Mouse (Mus musculus): ENCODE data around the gene Plppr3.
"Not testable (repeated sequence)": the region's sequence is repeated elsewhere in the genome, so short reads cannot be mapped to it uniquely, and the experiment has no call there.

The Plppr3 gene

GRCm38 (mm10) chr10:79900951-79901410, 26.5 kb upstream of the Plppr3 start:
- peak; percentile 66 to 80 for DNase-seq

- DNase-seq, result no peak
These were observed 23.1 kb upstream of the Plppr3 start for GRCm38 (mm10) chr10:79897316-79898245.

- DNase-seq, result no peak
These were observed 22.4 kb upstream of the Plppr3 start for GRCm38 (mm10) chr10:79896814-79897213.

- DNase-seq, result peak; percentile 63 to 68
These were observed 21.9 kb upstream of the Plppr3 start for GRCm38 (mm10) chr10:79896306-79896705.

GRCm38 (mm10) chr10:79892451-79893118, 18.2 kb upstream of the Plppr3 start:
- DNase-seq, result peak; percentile 94 to 95

- DNase-seq, result no peak
These were observed 16.2 kb upstream of the Plppr3 start, which contains the start of gene Cfd for GRCm38 (mm10) chr10:79890670-79891069. TSS of gene Cfd (plus strand) at chr10:79890853.

GRCm38 (mm10) chr10:79889386-79889785, 15.0 kb upstream of the Plppr3 start:
- DNase-seq, result no peak

- no peak for DNase-seq
These were observed 12.2 kb upstream of the Plppr3 start for GRCm38 (mm10) chr10:79886611-79887010.

GRCm38 (mm10) chr10:79886054-79886453, 11.6 kb upstream of the Plppr3 start, which contains the start of gene Elane:
TSS of gene Elane (plus strand) at chr10:79886247.
- DNase-seq, result no peak

- DNase-seq, result not testable (repeated sequence)
These were observed 10.5 kb upstream of the Plppr3 start for GRCm38 (mm10) chr10:79884938-79885337.

- peak; percentile 75 to 78 for DNase-seq
These were observed 10.0 kb upstream of the Plppr3 start for GRCm38 (mm10) chr10:79884446-79884845.

GRCm38 (mm10) chr10:79883297-79884084, 9.1 kb upstream of the Plppr3 start:
- peak; percentile 90 to 93 for DNase-seq

GRCm38 (mm10) chr10:79881981-79882380, 7.5 kb upstream of the Plppr3 start:
- peak in 1 of 2 experiments; percentile 43 for DNase-seq

- peak in 1 of 2 experiments; percentile 45 for DNase-seq
These were observed 6.3 kb upstream of the Plppr3 start for GRCm38 (mm10) chr10:79880721-79881120.

GRCm38 (mm10) chr10:79879527-79879926, 5.1 kb upstream of the Plppr3 start:
- no peak for DNase-seq

- no peak for DNase-seq
These were observed 3.3 kb upstream of the Plppr3 start for GRCm38 (mm10) chr10:79877757-79878156.

- no peak for DNase-seq
These were observed 2.7 kb upstream of the Plppr3 start for GRCm38 (mm10) chr10:79877174-79877573.

GRCm38 (mm10) chr10:79873715-79874289, 632 bp downstream of the Plppr3 start:
- DNase-seq, result peak in 1 of 2 experiments; percentile 39

GRCm38 (mm10) chr10:79873313-79873712, 1.1 kb downstream of the Plppr3 start:
- DNase-seq, result peak in 1 of 2 experiments; percentile 36

- peak; percentile 43 to 61 for DNase-seq
These were observed 1.6 kb downstream of the Plppr3 start for GRCm38 (mm10) chr10:79872862-79873261.

GRCm38 (mm10) chr10:79871845-79872244, 2.6 kb downstream of the Plppr3 start:
- no peak for DNase-seq

- DNase-seq, result peak; percentile 25 to 36
These were observed 7.8 kb downstream of the Plppr3 start for GRCm38 (mm10) chr10:79866601-79867000.
